Mouse (Mus musculus) cerebellum, postnatal 4 days (tissue): ENCODE data around the gene Mcub.

Experiments
- DNase-seq, 2 experiments: peaks; one replicate each; pipeline ENCODE4 v3.0.0; 2022; ENCODE audit warnings: low spot score in 2 of 2, mixed read lengths in 1 of 2

Gene Mcub

DNA sequence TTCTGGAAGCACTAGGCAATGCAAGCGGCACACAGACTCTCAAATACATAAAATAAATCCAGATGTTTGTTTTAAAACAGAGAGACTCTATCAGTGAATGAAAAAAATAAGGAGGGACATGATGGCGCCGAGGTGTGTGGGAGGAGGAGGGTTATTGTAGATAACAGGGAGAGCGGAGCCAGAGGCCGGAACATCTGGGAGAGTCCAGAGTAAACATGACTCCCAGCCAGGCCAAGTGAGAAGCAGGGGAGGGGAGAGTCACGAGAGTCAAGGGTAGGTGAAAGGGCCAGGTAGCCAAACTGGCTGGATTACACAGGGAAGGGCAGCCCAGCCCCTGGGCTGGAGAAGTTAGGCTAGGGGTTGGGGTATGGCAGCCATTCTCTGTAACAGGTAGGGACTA, 73.4 kb downstream of the Mcub start:
- DNase-seq = no peak

DNA sequence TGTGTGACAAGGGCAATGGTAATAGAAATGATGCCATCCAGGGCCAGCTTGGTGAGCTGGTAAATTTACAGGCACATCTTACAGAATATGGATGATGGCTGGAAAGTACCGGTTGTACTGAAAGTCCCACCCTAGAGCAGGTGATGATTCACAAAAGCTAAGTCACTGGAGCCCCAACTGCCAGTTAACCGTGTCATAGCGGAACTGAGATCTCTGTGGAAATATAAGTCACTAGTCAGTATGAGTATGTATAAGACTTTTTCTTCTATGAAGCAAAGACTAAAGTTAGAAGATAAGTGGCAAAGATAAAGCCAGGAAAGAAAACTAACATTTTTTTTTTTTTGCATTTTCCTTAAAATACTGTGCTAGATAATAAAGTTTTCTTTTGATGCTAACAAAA, 76.9 kb downstream of the Mcub start:
- no peak for DNase-seq

DNA sequence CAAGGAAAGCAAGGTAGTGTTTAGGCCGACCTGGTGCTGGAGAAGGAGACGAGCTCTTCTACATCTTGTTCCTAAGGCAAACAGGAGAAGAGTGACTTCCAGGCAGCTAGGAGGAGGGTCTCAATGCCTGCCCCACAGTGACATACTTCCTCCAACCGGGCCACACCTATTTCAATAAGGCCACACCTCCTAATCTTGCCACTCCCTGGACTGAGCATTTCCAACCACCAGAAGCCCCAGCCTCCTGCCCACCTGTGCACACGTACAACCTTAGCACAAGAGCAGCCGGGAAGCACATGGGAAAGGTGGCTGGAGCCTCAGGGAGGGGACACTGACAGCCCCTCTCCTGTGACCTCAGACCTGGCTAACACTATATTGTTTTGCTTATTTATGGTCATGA, 78.0 kb downstream of the Mcub start:
- DNase-seq = no peak

DNA sequence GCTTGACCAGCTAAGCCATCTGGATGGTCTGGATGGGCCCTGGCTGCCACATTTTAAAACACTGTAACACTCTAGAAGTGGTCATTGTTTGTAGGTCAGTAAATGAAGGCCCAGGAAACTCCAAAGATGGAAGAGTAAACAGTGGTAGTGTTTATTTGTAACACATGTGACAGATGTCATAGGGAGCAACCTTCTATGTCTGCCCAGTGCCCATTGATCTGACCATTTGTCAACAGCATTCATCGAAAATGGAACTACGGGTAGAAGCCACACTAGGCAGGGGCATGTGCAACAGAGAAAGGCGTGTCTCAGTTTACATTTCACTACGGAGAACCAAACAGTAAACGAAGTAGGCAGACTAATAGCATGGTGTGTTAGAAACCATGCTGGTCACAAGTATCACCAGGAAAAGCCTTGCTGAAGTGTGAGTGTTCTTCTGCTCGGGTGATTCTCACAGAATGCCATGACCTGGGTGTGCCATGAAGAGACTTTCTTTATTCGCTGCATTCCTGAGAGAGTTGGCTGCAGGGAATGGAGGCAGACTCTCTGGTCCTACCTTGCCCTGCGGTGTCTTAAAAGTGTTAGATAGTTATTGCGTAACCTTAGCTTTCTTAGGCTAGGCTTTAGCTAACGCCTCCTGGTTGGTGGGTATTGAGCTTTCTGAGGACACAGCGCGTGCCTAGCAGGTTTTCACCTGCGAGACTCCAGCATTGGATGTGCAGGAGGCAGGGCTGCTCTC, 82.1 kb downstream of the Mcub start:
- no peak for DNase-seq

DNA sequence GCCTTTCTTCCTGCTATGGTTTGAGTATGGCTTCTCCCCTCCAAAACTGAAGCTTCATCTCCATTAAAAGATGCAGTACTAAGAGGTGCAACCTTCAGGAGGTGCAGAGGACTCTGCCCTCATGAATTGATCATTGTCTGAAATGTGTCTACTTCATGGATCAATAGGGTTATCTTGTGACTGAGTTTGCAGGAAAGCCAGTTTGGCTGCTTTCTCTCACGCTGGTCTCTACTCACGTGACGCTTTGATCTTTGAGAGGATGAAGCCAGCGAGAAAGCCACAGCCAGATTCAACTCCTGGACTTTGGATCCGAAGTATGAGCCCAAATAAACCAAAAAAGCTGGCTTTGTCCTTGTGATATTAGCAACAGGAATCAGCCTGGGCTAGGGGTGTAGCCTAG, 83.6 kb downstream of the Mcub start:
- DNase-seq = no peak

DNA sequence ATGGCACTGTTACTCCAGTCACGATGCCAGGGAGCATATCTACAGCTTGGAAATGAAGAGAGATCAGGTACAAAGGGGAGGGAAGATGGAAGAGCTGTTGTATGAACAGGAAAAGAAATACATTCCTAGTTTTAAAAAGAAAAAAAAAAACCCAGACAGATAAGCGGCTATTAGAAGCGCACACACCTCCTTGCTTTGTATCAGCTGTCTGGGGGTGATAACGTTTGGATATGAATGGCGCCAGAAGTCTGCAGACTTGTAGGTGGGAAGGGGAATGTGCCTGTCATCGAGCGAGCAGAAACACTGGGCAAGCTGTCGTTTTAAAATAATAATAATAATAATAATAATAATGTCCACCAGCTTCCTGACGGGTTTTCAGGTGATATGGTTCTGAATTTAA, 84.4 kb downstream of the Mcub start:
- DNase-seq = no peak

DNA sequence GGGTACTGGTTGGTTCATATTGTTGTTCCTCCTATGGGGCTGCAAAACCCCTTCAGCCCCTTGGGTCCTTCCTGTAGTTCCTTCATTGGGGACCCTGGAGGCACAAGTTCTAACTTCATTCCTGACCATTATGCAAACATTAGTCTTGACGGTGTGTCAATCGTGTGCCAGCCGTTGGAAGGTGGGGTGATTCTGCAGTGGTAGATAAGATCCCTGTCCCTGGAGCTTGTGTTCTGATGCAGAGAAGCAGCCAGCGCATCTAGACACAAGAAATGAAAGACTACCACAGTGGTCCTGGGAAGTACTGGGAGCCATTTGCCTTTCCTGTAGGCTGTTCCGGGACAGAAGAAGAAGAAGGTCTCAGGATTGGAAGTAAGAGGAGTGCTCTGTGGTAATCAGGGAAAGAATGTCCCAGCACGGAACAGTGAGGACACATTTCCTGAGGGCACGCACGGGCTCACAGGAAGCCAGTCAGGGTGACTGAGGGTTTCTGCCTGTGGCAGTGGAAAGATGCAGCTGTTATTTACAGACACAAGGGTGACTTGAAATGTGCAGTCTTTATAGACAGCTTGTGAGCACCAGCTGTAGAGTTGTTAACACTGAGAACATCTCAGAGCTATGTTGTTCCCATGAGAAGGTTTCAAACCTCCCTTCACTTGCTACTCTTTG, 88.9 kb downstream of the Mcub start:
- DNase-seq = no peak

DNA sequence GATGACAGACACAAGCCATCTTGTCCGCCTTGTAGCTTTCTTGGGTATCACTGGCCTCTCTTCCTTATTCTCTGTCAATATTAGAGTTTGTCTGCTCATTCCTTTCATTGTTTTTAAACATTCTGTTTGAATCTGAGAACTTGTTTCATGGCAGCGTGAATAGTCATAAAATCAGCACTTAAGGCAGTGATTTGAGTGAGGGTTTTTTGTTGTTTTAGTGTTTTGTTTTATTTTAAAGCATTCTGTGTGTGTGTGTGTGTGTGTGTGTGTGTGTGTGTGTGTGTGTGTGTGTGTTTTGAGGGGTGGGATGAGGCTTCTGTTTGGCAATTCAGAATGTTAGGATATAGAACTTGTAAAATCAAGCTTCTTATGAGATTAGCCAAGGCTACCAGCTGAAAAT, 90.1 kb downstream of the Mcub start:
- DNase-seq = no peak

DNA sequence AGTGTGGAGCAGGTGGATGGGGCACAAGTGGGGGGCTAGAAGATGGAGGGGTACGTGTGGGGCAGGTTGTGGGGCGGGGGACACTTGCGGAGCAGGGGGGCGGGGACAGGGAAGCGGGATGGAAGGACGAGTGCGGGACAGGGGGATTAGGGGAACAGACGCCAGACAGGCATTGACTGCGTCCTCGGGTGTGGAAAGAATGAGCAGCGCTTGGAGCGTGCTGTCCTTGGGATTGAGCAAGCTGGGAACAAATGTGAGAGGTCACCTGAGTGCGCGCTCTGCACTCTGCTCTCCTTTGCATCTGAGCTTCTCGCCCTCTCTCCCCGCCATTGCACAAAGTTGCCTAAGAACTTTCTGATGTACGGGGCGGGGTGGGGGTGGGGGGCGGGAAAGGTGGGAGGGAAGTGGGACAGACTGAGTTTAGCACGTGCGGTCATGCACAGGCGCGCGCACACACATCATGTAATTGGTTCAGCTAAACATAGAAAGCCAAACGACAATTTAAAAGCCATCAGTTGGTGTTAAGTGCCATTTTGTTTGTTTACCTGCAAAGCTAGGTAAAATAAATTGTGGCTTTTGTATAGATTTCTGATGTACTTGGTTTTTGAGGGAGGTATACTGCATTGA, 90.8 kb downstream of the Mcub start:
- DNase-seq = no peak

DNA sequence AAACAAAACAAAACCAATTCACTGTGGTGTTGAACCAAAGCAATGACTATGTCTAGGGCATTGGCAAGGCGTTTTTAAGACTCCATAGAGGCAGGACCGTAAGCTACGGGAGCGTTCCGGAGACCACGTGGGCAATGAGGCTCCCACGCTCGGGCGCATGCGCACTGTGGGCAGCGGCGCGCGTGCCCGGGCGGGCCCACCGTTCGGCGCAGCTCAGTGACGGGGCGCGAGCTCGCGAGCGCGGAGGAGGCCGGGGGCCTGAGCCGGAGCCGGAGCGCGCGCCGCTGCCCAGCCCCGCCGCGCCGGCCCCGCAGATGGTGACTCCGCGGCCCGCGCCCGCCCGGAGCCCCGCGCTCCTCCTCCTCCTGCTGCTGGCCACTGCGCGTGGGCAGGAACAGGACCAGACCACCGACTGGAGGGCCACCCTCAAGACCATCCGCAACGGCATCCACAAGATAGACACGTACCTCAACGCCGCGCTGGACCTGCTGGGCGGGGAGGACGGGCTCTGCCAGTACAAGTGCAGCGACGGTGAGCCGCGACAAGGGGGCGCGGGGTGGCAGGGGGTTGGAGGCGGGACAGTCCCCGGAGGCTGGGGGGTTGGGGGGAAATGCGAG, 91.5 kb downstream of the Mcub start, which contains the start of gene Pla2g12a:
Gene Pla2g12a, plus strand, starts transcription at position 202 of the 617 bp plus-strand sequence.
- peak; percentile 91 to 96 for DNase-seq

DNA sequence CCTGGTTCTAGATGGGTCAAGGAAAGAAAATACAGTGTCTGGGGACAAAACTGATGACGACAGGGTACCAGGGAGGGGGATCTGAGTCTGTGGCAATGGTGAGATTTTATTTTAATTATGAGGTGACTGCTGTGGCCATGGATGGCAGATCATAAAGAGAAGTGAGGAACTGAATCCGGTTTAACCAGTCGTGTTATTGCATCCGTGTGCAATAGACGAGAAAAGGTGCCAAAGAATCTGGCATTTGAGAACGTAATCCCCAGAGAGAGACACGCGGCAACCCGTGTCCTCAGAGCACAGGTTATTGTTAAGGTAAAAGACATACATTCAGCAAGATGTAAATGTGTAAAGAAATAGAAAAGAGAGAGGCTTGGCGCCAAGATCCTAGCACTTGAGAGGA, 92.7 kb downstream of the Mcub start:
- no peak for DNase-seq
